Mouse (Mus musculus) megakaryocyte, embryonic 14.5 days (primary cell): Measurements from ENCODE around the gene Enox1.

Experiments
- FLI1 ChIP-seq: IDR thresholded peaks from 2 replicates; pipeline ENCODE4 v1.6.1; 2012; ENCODE audit warnings: low read length, inconsistent platforms, mixed read lengths
- GATA1 ChIP-seq: IDR thresholded peaks from 3 replicates; pipeline ENCODE4 v1.6.1; 2012; ENCODE audit warnings: mixed read lengths, low read length, inconsistent platforms, borderline replicate concordance

GRCm38 (mm10) chr14:77464782-77465181, 308.2 kb downstream of the Enox1 start:
- TF ChIP-seq GATA1 (no peak), FLI1 (no peak)
